ENCODE assay signal across 14 mouse cellular contexts in the genomic region with DNA sequence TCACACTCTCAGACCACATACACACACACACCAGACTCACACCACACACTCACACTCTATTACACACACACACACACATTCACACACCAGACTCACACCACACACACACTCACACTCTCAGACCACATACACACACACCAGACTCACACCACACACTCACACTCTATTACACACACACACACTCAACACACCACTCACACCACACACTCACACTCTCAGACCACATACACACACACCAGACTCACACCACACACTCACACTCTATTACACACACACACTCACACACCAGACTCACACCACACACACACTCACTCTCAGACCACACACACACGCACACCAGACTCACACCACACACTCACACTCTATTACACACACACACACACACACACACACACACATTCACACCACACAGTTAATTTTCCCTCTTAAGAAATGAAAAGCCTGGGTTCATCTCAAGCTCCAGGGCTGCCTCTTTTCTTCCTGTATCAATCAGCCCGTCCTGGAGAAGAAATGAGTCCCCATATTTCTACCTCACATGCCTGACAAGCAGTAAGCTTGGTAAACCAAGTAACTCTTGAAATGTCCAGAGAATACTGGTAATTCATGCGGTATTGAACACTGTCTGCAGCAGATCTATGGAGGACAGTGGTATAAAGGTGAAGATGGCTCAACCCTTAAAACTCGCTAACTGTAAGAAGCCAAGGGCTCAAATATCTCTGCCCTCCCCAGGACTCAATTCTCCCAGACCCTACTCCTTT. TPM values are rescaled to one million over a fixed set of nuclear protein-coding genes. Genes with fewer than 3 reads are reported as not detected.
DNase-seq lines count a peak whose midpoint lies in the region; ATAC-seq and TF ChIP-seq lines count a peak whose summit lies in the region.
"Had no signal": no experiment of that assay in that cellular context is flagged by ENCODE, and none has a peak within 500 bp of the region (broad histone marks: within the 10 kb centered on the region; RNA-seq: fewer than 3 reads in every experiment).

No protein-coding gene starts in this region.

- no peak overlapping the region for H3K4me3 ChIP-seq in forebrain, embryonic 13.5 days
- no peak overlapping the region for H3K4me3 ChIP-seq in forebrain, embryonic 16.5 days (replicated peaks; ENCODE audit: low read length)
- no peak overlapping the region for H3K4me3 ChIP-seq in liver, adult 2 months (ENCODE audit: insufficient read depth, low read depth, low read length)
- no peak overlapping the region for H3K4me3 ChIP-seq in liver, embryonic 11.5 days (ENCODE audit: low read depth, low read length)
- H3K4me3 ChIP-seq in liver, postnatal 0 days (ENCODE audit: low read depth, low read length), result no peak overlapping the region

- peak; percentile 50 for DNase-seq in liver, adult 2 months (ENCODE audit: extremely low read depth, low read depth, low spot score)
- no peak for DNase-seq in liver, embryonic 11.5 days (ENCODE audit: low spot score)
- DNase-seq in NIH3T3 (ENCODE audit: low read depth), result peak; percentile 59
- no peak for DNase-seq in liver, postnatal 0 days
- DNase-seq in testis, postnatal 14 days (ENCODE audit: low spot score), result no peak
- DNase-seq in frontal cortex, adult 2 months (ENCODE audit: extremely low spot score in 1 of 2, low spot score in 1 of 2), result no peak
- DNase-seq: adrenal gland, postnatal 14 days; cerebellum, adult 11 months; kidney, adult 11 months; lung, adult 18-20 months; thymus, postnatal 14 days had no signal

- H3K4me2 ChIP-seq in forebrain, embryonic 13.5 days, result no peak overlapping the region
- no peak overlapping the region for H3K4me2 ChIP-seq in forebrain, embryonic 16.5 days (ENCODE audit: low read length)
- H3K4me2 ChIP-seq in liver, embryonic 11.5 days, result no peak overlapping the region
- H3K4me2 ChIP-seq in liver, postnatal 0 days (ENCODE audit: low read depth, low read length), result no peak overlapping the region

- no peak for TF ChIP-seq CTCF in liver, adult 2 months (IDR thresholded peaks at IDR 0.05; ENCODE audit: low read depth, low read length)
- TF ChIP-seq CTCF in liver, postnatal 0 days (IDR thresholded peaks at IDR 0.05; ENCODE audit: low read depth), result no peak

- peaks cover 13% of the 10 kb centered on the region for H3K4me1 ChIP-seq in forebrain, embryonic 13.5 days
- H3K4me1 ChIP-seq in forebrain, embryonic 16.5 days (replicated peaks; ENCODE audit: control insufficient read depth, insufficient read depth, low read length), result peaks cover 19% of the 10 kb centered on the region
- H3K4me1 ChIP-seq in liver, adult 2 months (ENCODE audit: control insufficient read depth, insufficient read depth, low read length), result peaks cover 33% of the 10 kb centered on the region
- H3K4me1 ChIP-seq in liver, embryonic 11.5 days (replicated peaks; ENCODE audit: control insufficient read depth, insufficient read depth, low read length), result peaks cover 16% of the 10 kb centered on the region
- H3K4me1 ChIP-seq in liver, postnatal 0 days (ENCODE audit: insufficient read depth), result peaks cover 5% of the 10 kb centered on the region

- H3K27ac ChIP-seq in forebrain, embryonic 13.5 days, result 0 out of 2 replicates have a peak overlapping the region, but pooled peaks have one; percentile 7
- H3K27ac ChIP-seq in forebrain, embryonic 16.5 days (ENCODE audit: low read length), result no peak overlapping the region
- H3K27ac ChIP-seq in liver, adult 2 months (replicated peaks; ENCODE audit: insufficient read depth, low read depth, low read length), result peak overlapping the region; percentile 84
- H3K27ac ChIP-seq in liver, embryonic 11.5 days (ENCODE audit: low read depth, low read length), result no peak overlapping the region
- peak overlapping the region; percentile 49 for H3K27ac ChIP-seq in liver, postnatal 0 days (ENCODE audit: low read depth)

- H3K79me2 ChIP-seq in liver, adult 2 months (ENCODE audit: control insufficient read depth, insufficient read depth, low read length), result peaks cover 13% of the 10 kb centered on the region

- H3K9me3 ChIP-seq in forebrain, embryonic 13.5 days (replicated peaks), result no peaks in the 10 kb centered on the region
- H3K9me3 ChIP-seq in forebrain, embryonic 16.5 days (ENCODE audit: control insufficient read depth, low read length), result no peaks in the 10 kb centered on the region
- H3K9me3 ChIP-seq in liver, embryonic 11.5 days (ENCODE audit: control insufficient read depth, low read length), result no peaks in the 10 kb centered on the region
- no peaks in the 10 kb centered on the region for H3K9me3 ChIP-seq in liver, postnatal 0 days (ENCODE audit: low read length)

- H3K9ac ChIP-seq in forebrain, embryonic 13.5 days, result no peak overlapping the region
- H3K9ac ChIP-seq in forebrain, embryonic 16.5 days (replicated peaks; ENCODE audit: low read depth, low read length), result no peak overlapping the region
- H3K9ac ChIP-seq in liver, adult 2 months (ENCODE audit: low read depth, low read length), result no peak overlapping the region
- no peak overlapping the region for H3K9ac ChIP-seq in liver, embryonic 11.5 days (ENCODE audit: low read depth, low read length)
- H3K9ac ChIP-seq in liver, postnatal 0 days (replicated peaks), result no peak overlapping the region

- TF ChIP-seq EP300 in liver, postnatal 0 days (IDR thresholded peaks at IDR 0.05; ENCODE audit: low read depth), result no peak

- ATAC-seq in forebrain, embryonic 13.5 days, result no peak
- ATAC-seq in forebrain, embryonic 16.5 days, result no peak
- no peak for ATAC-seq in liver, embryonic 11.5 days (replicated peaks; ENCODE audit: low FRiP score)
- no peak for ATAC-seq in liver, postnatal 0 days
- ATAC-seq: Patski had no signal

- H3K36me3 ChIP-seq in forebrain, embryonic 13.5 days (ENCODE audit: poor library complexity, severe bottlenecking), result peaks cover 14% of the 10 kb centered on the region
- no peaks in the 10 kb centered on the region for H3K36me3 ChIP-seq in forebrain, embryonic 16.5 days (ENCODE audit: control insufficient read depth, insufficient read depth)
- peaks cover 19% of the 10 kb centered on the region for H3K36me3 ChIP-seq in liver, adult 2 months (ENCODE audit: control insufficient read depth, insufficient read depth, low read length)
- H3K36me3 ChIP-seq in liver, embryonic 11.5 days (ENCODE audit: control insufficient read depth, insufficient read depth, low read length), result peaks cover 15% of the 10 kb centered on the region; the same call in 1 of the 2 replicates
- H3K36me3 ChIP-seq in liver, postnatal 0 days (replicated peaks; ENCODE audit: insufficient read depth, low read length), result peaks cover 9% of the 10 kb centered on the region; the same call in 1 of the 2 replicates

- 0 out of 2 replicates have a peak, but pooled peaks cover 3% of the 10 kb centered on the region for H3K27me3 ChIP-seq in forebrain, embryonic 13.5 days
- H3K27me3 ChIP-seq in forebrain, embryonic 16.5 days (replicated peaks; ENCODE audit: control insufficient read depth, insufficient read depth, low read length), result peaks cover 4% of the 10 kb centered on the region; the same call in 1 of the 2 replicates
- H3K27me3 ChIP-seq in liver, adult 2 months (ENCODE audit: control insufficient read depth, insufficient read depth, low read length), result no peaks in the 10 kb centered on the region
- no peaks in the 10 kb centered on the region for H3K27me3 ChIP-seq in liver, embryonic 11.5 days (replicated peaks; ENCODE audit: control insufficient read depth, insufficient read depth, low read length)
- H3K27me3 ChIP-seq in liver, postnatal 0 days (ENCODE audit: insufficient read depth, low read length), result no peaks in the 10 kb centered on the region
- H3K27me3 ChIP-seq: Patski had no signal

- WGBS in forebrain, embryonic 13.5 days, result 83% methylated on average over 4 of the region's 4 CpGs
- WGBS in forebrain, embryonic 16.5 days, result 85% methylated on average over 4 of the region's 4 CpGs
- 74% methylated on average over 4 of the region's 4 CpGs for WGBS in liver, adult 2 months
- WGBS in liver, embryonic 11.5 days, result 86% methylated on average over 4 of the region's 4 CpGs
- WGBS in liver, postnatal 0 days (ENCODE audit: insufficient replicate concordance), result 79% methylated on average over 4 of the region's 4 CpGs

- no peak for TF ChIP-seq POLR2A in liver, adult 2 months (IDR thresholded peaks at IDR 0.05; ENCODE audit: extremely low read depth, insufficient read depth, low read length)

RNA-seq across cellular contexts. Expression of a gene that starts 6.5 kb away (rescaled TPM):
- polyA plus RNA-seq in forebrain, embryonic 13.5 days (2015; fragmentation: Nextera tagmentation; extraction: Ambion mirVana), result 52.6 and 60.2 TPM in 2 replicates
- 22.6 and 26.7 TPM in 2 replicates for polyA plus RNA-seq in forebrain, embryonic 16.5 days (2015; fragmentation: Nextera tagmentation; extraction: Ambion mirVana)
- 15.4 and 21.8 TPM in 2 replicates for total RNA-seq in liver, adult 2 months (2014; rRNA removed)
- 125 and 162 TPM in 2 replicates for polyA plus RNA-seq in liver, adult 2 months (2012; rRNA removed)
- 69.6 and 72.7 TPM in 2 replicates for polyA plus RNA-seq in liver, embryonic 11.5 days (2014; fragmentation: Nextera tagmentation; extraction: Ambion mirVana)
- polyA plus RNA-seq in liver, postnatal 0 days (2015; fragmentation: Nextera tagmentation; extraction: Ambion mirVana), result 42.0 and 45.7 TPM in 2 replicates
- polyA plus RNA-seq in frontal cortex, adult 2 months (2012; rRNA removed), result 22.0 and 24.3 TPM in 2 replicates

Comparison
In these comparisons a context has a peak if more than half of its experiments do, and no peak if none do; other contexts are left out.
1. H3K27ac ChIP-seq: peak in forebrain, embryonic 13.5 days (single experiment), liver, adult 2 months (single experiment) and liver, postnatal 0 days (single experiment); none in forebrain, embryonic 16.5 days (single experiment) and liver, embryonic 11.5 days (single experiment).
2. DNase-seq: peak in liver, adult 2 months (single experiment) and NIH3T3 (single experiment); none in liver, embryonic 11.5 days (single experiment), liver, postnatal 0 days (single experiment), testis, postnatal 14 days (single experiment) and frontal cortex, adult 2 months (0 of 2).